Mouse (Mus musculus) gastrocnemius, postnatal 25 days (tissue): Measurements from ENCODE around the gene Sord. TPM values are rescaled to one million over a fixed set of nuclear protein-coding genes. Genes with fewer than 3 reads are reported as not detected.

Experiments
- DNase-seq: peaks from one replicate; pipeline ENCODE4 v3.0.0; 2022
- total RNA-seq, 2 experiments: library from RNA; stranded (reverse); gene quantifications; 1 replicate in 1 of 2; 2 replicates in 1 of 2; pipeline ENCODE4 v1.2.3; 2021

Sord gene
- total RNA-seq, 2 experiments from 2014 or later: 37.8 to 39.9 TPM

GRCm38 (mm10) chr2:122301921-122302573 is 67.5 kb downstream of the Sord start:
- DNase-seq: no peak

- DNase-seq: no peak
These were observed 68.2 kb downstream of the Sord start for GRCm38 (mm10) chr2:122302574-122303241.

GRCm38 (mm10) chr2:122304544-122304943 is 70.0 kb downstream of the Sord start:
- no peak for DNase-seq

- no peak for DNase-seq
These were observed 70.7 kb downstream of the Sord start for GRCm38 (mm10) chr2:122305097-122305892.

- DNase-seq: no peak
These were observed 71.6 kb downstream of the Sord start for GRCm38 (mm10) chr2:122306184-122306583.

- no peak for DNase-seq
These were observed 75.1 kb downstream of the Sord start for GRCm38 (mm10) chr2:122309647-122310046.

- no peak for DNase-seq
These were observed 77.0 kb downstream of the Sord start for GRCm38 (mm10) chr2:122311561-122311960.

GRCm38 (mm10) chr2:122312722-122313417 is 78.3 kb downstream of the Sord start:
- no peak for DNase-seq

- DNase-seq: no peak
These were observed 79.0 kb downstream of the Sord start, which contains the start of gene Duoxa1 for GRCm38 (mm10) chr2:122313536-122313935. Gene Duoxa1, minus strand, starts transcription at chr2:122313730.

Other genes with a start within 250 kb of the Sord start
- 10 to 100 TPM; 24.1 to 24.8 TPM for gene Eif3j1, start 206.2 kb upstream of the Sord start, total RNA-seq
- 1 to 10 TPM; 5.0 to 5.6 TPM for gene Spg11, start 116.4 kb upstream of the Sord start, total RNA-seq
- 100 to 1,000 TPM in 1 of 2 experiments, 10 to 100 TPM in 1; 61.7 to 111 TPM for gene B2m, start 87.1 kb upstream of the Sord start, total RNA-seq
- gene Trim69, start 74.0 kb upstream of the Sord start, total RNA-seq: not detected
- gene Patl2, start 48.6 kb upstream of the Sord start, total RNA-seq: not detected
- not detected for gene Terb2, start 48.5 kb upstream of the Sord start, total RNA-seq
- under 1 TPM; 0.08 to 0.16 TPM for gene Duox2, start 63.7 kb downstream of the Sord start, total RNA-seq
- not detected for gene Duoxa2, start 64.2 kb downstream of the Sord start, total RNA-seq
- 1 to 10 TPM in 1 of 2 experiments, under 1 TPM in 1; 0.95 to 1.1 TPM for gene Duoxa1, start 79.0 kb downstream of the Sord start, total RNA-seq
- gene Duox1, start 80.9 kb downstream of the Sord start, total RNA-seq: under 1 TPM; 0.46 to 0.72 TPM
- gene Shf, start 134.4 kb downstream of the Sord start, total RNA-seq: 1 to 10 TPM; 2.0 to 2.7 TPM
- gene Slc28a2, start 191.7 kb downstream of the Sord start, total RNA-seq: 1 to 10 TPM; 4.8 to 5.6 TPM